Mouse (Mus musculus): ENCODE data around the gene Pnkp.

Pnkp gene

GRCm38 (mm10) chr7:44853065-44853464, 3.9 kb upstream of the Pnkp start:
- no peak for DNase-seq (ENCODE audit: low spot score)

GRCm38 (mm10) chr7:44853596-44854355, 3.2 kb upstream of the Pnkp start:
- no peak for DNase-seq (ENCODE audit: low spot score)

- DNase-seq (ENCODE audit: low spot score): no peak
Measured at GRCm38 (mm10) chr7:44854356-44855031, 2.4 kb upstream of the Pnkp start.

- no peak for DNase-seq (ENCODE audit: low spot score)
Measured at GRCm38 (mm10) chr7:44855036-44855435, 1.9 kb upstream of the Pnkp start.

GRCm38 (mm10) chr7:44856265-44856916, 548 bp upstream of the Pnkp start:
- no peak for DNase-seq (ENCODE audit: low spot score)

GRCm38 (mm10) chr7:44857905-44858304, 966 bp downstream of the Pnkp start:
- no peak for DNase-seq (ENCODE audit: low spot score)

GRCm38 (mm10) chr7:44859896-44860295, 3.0 kb downstream of the Pnkp start:
- no peak for DNase-seq (ENCODE audit: low spot score)

GRCm38 (mm10) chr7:44860576-44861428, 3.9 kb downstream of the Pnkp start:
- DNase-seq (ENCODE audit: low spot score): peak; percentile 72

- no peak for DNase-seq (ENCODE audit: low spot score)
Measured at GRCm38 (mm10) chr7:44861429-44861816, 4.5 kb downstream of the Pnkp start.

GRCm38 (mm10) chr7:44862434-44862833, 5.5 kb downstream of the Pnkp start:
- no peak for DNase-seq (ENCODE audit: low spot score)

- DNase-seq (ENCODE audit: low spot score): no peak
Measured at GRCm38 (mm10) chr7:44863210-44863609, 6.3 kb downstream of the Pnkp start.

- no peak for DNase-seq (ENCODE audit: low spot score)
Measured at GRCm38 (mm10) chr7:44863982-44864494, 7.1 kb downstream of the Pnkp start.

GRCm38 (mm10) chr7:44864595-44865542, 7.9 kb downstream of the Pnkp start:
- peak; percentile 59 for DNase-seq (ENCODE audit: low spot score)

- DNase-seq (ENCODE audit: low spot score): peak; percentile 88
Measured at GRCm38 (mm10) chr7:44866276-44867009, 9.5 kb downstream of the Pnkp start.

- DNase-seq (ENCODE audit: low spot score): no peak
Measured at GRCm38 (mm10) chr7:44867010-44867702, 10.2 kb downstream of the Pnkp start.

GRCm38 (mm10) chr7:44867802-44868201, 10.9 kb downstream of the Pnkp start:
- DNase-seq (ENCODE audit: low spot score): no peak

- DNase-seq (ENCODE audit: low spot score): no peak
Measured at GRCm38 (mm10) chr7:44868465-44868864, 11.5 kb downstream of the Pnkp start.

- DNase-seq (ENCODE audit: low spot score): peak; percentile 73
Measured at GRCm38 (mm10) chr7:44868919-44869696, 12.2 kb downstream of the Pnkp start.
